Mouse (Mus musculus): ENCODE data around the gene Crnkl1. TPM values are rescaled to one million over a fixed set of nuclear protein-coding genes. Genes with fewer than 3 reads are reported as not detected.

Crnkl1 gene
- total RNA-seq (2015; ENCODE audit: low replicate concordance) (15.1 and 24.5 TPM in 2 replicates), total RNA-seq (2017; ENCODE audit: low replicate concordance) (57.9 and 68.2 TPM in 2 replicates)

GRCm38 (mm10) chr2:145934339-145935231 lies at the start of gene Crnkl1, which contains the start of gene Cfap61:
Gene Crnkl1, minus strand, starts transcription at chr2:145935014.
Gene Cfap61, plus strand, starts transcription at chr2:145934784.
- peak; percentile 98 for ATAC-seq (replicated peaks; ENCODE audit: low FRiP score, poor library complexity, severe bottlenecking)

DNA sequence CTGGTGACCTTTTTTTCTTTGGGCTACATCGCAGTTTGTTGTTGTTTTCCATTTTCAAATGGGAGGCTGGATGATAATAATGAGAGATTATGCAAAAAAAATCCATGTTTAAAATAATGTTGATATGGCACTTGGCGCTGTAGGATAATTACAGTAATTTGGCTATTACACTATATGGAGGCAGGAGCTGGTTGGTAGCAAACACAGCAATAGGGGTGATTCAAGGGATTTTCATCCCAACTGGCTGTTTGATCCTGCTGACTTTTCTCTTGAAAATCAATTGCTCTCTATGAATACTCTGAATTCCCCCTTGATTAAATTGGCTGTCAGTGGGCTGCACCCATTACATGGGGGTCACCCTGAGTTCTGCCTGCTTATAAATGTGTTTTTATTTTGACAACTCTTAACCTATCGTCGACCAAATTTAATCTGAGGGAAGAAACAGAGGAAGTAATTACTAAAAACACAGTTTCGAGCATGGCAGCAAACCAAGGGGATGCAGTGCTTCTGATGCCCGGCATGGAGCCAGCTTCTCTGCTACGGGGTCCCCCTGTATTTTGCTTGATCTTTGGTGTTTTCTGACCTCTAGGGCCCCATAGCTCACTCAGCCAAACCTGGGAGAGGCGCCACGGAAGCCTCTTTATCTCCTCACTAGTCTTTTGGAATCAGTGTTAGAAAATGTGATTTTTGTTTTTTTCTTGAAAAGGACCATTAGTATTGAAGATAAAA lies 47.7 kb upstream of the Crnkl1 start:
- no peak for ATAC-seq (replicated peaks; ENCODE audit: low FRiP score, poor library complexity, severe bottlenecking)

DNA sequence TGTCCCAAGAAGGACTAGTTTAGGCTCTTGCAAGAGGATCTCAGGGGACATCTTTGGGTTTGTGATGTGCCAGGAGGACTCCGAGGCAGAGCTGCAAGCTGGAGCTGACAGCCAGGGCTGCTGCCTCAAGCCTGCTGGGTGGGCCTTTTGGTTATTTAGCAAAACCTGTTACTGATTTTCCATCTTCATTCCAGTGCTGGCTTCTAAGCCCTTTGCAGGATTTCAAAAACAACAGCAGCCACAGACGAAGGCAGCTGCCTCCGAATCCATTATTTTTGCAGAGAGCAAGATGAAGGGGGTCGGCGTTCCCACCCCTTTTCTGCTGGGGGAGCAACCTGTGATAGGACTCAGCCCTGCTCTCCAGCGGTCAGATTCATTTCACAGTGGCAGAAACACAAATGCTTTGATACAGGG lies 46.9 kb upstream of the Crnkl1 start:
- no peak for ATAC-seq (replicated peaks; ENCODE audit: low FRiP score, poor library complexity, severe bottlenecking)

DNA sequence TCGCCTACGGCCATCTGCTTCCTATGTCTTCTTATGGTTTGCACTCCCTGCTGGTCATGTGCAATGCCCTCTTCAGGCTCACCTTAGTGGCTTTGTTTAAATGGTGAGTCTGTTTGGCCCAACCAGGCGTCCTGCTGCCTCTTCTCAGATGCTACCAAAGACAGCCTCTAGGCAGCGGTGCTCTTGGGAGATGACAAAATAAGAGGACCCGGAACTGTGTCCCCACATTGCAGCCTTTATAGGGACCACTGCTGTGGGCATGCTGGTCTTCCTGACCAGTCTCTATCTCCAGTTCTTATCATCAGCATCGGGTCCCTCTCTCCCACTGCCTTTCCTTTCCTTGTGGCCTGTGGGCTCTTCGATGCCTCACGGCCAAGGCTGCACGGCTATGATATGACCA lies 46.1 kb upstream of the Crnkl1 start:
- ATAC-seq (replicated peaks; ENCODE audit: low FRiP score, poor library complexity, severe bottlenecking) = no peak

GRCm38 (mm10) chr2:145979616-145980015 lies 44.8 kb upstream of the Crnkl1 start:
- no peak for ATAC-seq (replicated peaks; ENCODE audit: low FRiP score, poor library complexity, severe bottlenecking)

DNA sequence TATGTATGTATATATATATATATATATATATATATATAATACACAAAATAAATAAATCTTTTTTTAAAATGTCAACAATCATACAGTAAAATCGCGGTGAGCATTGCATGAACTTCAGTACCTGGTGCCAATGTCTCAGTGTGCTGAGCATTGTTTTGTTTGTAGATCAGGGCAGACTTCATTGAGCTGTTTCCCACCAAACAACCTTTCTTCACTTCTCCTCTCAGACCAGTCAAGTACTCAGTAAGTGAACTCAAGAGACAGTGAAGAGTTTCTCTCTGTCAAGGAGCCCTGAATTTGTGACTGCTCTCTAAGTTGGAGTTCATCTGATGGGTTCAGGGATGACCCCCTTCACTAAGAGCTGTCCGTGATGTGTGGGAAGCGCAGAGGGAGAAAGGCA lies 37.8 kb upstream of the Crnkl1 start:
- no peak for ATAC-seq (replicated peaks; ENCODE audit: low FRiP score, poor library complexity, severe bottlenecking)

GRCm38 (mm10) chr2:145971237-145972010 lies 36.6 kb upstream of the Crnkl1 start:
- no peak for ATAC-seq (replicated peaks; ENCODE audit: low FRiP score, poor library complexity, severe bottlenecking)

DNA sequence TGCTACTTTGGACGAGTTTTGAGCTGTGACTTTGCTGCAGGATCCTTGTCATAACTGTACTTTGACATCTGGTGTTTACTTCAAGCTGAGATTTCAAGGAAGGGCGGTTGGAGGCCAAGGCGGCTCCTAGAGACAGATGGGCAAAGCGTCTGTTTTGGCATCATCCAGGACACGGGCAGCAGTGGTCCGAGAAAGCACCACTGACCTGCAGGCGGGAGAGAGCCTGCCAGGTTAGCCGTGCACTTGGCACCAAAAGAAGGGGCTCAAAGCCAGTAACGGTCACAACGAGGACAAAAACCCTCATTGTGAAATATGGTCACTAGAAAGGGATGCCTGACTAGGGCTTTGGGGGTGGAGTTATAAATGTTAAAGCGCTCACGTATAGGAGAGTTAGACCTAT lies 35.9 kb upstream of the Crnkl1 start:
- no peak for ATAC-seq (replicated peaks; ENCODE audit: low FRiP score, poor library complexity, severe bottlenecking)

GRCm38 (mm10) chr2:145961861-145962260 lies 27.0 kb upstream of the Crnkl1 start:
- no peak for ATAC-seq (replicated peaks; ENCODE audit: low FRiP score, poor library complexity, severe bottlenecking)

- no peak for ATAC-seq (replicated peaks; ENCODE audit: low FRiP score, poor library complexity, severe bottlenecking)
Observed at GRCm38 (mm10) chr2:145958551-145958950, 23.7 kb upstream of the Crnkl1 start.

DNA sequence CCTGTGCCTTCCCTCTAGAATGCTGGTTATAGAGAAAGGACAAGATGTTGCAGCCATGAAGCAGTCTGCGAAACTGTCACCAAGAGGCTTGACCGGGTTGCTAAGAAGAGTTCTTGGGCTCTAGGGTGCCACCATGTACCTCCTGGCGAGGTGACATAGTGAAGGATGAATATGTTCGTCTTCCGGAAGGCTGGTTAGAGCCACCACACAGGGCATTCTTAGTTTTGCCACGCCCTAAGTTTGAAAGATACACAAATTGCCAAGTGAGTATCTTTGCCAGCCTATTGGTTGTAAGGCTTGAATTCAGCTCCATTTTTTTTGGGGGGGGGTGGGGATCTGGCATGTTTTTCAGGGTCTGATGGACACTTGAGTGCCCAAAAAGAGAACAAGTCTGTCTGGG lies 23.3 kb upstream of the Crnkl1 start:
- no peak for ATAC-seq (replicated peaks; ENCODE audit: low FRiP score, poor library complexity, severe bottlenecking)

- no peak for ATAC-seq (replicated peaks; ENCODE audit: low FRiP score, poor library complexity, severe bottlenecking)
Observed at GRCm38 (mm10) chr2:145957450-145957849, 22.6 kb upstream of the Crnkl1 start.

- no peak for ATAC-seq (replicated peaks; ENCODE audit: low FRiP score, poor library complexity, severe bottlenecking)
Observed at GRCm38 (mm10) chr2:145956318-145956717, 21.5 kb upstream of the Crnkl1 start.

DNA sequence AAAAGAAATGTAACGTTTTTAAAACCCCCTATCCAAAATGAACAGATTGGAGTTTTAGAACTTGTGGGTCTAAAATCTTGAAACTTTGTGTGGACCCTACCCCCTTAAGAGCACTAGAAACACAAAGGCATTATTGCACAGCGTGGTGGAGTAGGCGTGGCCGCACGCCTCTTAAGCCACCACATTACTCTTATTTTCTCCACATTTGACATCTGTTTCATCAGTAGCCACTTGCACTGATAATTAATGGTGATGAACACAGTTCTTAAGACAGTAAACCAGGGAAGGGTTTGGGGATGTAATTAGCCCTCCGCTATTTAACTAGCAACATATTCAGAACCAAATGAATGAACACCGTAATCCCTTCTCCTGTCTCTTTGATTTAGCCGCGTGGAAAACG lies 21.0 kb upstream of the Crnkl1 start:
- ATAC-seq (replicated peaks; ENCODE audit: low FRiP score, poor library complexity, severe bottlenecking) = no peak

DNA sequence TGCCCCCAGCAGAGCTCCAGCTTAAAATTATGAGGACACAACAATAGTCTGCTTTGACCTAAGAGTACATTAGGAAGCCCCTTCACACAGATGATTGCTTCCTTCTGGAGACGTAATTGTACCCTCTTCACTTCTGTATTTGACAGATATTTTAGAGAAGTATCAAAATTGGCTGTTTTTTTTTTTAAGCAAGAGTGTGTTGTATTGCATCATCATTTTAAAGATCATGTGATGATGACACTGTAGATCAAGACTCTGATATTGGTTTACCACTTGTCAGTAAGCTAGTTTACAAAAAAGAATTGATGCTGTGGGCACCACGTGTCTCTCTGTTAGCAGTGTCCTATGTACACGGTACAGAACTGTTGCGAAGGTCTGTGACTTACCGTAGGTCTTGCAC lies 17.9 kb upstream of the Crnkl1 start:
- ATAC-seq (replicated peaks; ENCODE audit: low FRiP score, poor library complexity, severe bottlenecking) = no peak

GRCm38 (mm10) chr2:145950239-145950638 lies 15.4 kb upstream of the Crnkl1 start:
- ATAC-seq (replicated peaks; ENCODE audit: low FRiP score, poor library complexity, severe bottlenecking) = no peak

DNA sequence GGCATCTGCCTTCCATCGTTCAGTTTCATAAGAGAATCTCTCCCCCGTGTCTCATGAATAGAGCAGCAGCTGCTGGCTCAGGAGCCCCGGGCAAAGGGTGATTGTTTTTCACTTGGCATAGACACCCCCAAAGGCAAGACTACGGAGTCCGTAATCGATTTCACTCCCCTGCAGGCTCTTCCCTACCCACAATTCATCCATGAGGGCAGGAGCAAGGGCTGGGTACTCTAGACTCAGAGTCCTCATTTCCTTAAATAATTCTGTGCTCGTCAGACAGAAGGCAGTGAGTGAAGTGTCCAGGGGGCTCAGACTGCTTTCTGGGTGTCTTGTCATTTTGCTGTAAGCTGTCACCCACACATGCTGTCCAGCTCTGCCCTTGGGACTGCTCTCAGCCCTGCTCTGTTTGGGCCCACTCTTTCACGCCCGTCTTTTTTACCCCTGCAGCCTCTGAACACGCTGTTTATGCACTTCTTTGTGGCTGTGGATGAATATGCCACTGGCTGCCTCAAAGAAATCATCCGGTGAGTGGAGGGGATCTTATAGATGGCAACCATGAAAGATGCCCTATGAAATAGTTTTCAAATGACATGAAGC lies 14.8 kb upstream of the Crnkl1 start:
- no peak for ATAC-seq (replicated peaks; ENCODE audit: low FRiP score, poor library complexity, severe bottlenecking)

DNA sequence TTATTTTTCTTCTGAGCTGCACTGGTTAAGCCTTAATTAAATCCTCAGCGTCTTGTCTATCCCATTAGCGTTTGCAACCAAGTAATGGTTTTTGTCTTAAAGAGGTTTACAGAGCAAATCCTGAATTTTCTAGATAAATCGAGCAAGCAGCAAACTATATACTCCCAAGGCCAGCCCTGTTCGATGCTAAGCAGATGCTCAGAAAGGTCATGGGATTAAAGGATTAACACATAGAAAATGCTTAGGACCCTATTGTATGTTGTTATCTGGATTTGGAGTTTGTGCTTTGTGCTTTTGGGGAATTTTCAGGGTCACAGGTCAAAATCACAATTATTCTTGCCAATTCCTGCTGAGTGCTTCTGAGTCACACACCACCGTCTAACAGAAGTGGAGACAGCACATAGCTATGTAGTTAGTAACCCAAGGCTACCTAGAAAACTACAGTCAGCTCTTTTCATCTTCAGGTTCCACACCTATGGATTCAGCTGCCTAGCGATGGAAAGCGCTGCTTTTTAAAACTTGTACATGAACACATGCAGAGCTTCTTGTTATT lies 13.7 kb upstream of the Crnkl1 start:
- ATAC-seq (replicated peaks; ENCODE audit: low FRiP score, poor library complexity, severe bottlenecking) = no peak

DNA sequence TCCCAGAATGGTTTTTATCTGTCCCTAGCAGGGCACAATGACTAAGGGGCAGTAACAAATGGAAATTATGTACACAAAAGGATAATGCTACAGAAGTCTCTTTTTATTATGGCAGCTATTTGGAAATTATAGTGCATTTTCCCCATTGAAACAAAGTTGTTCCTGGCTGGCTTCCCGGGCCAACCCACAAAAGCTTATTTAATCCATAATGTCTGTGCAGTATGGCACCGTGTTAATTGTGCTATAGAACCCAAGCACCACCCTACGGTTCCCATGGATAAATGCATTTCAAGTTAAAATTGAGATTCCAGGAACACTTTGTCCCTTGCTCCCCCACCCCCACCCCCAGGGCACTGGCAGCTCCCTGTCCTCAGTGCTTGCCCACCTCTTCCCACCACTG lies 9.5 kb upstream of the Crnkl1 start:
- no peak for ATAC-seq (replicated peaks; ENCODE audit: low FRiP score, poor library complexity, severe bottlenecking)

DNA sequence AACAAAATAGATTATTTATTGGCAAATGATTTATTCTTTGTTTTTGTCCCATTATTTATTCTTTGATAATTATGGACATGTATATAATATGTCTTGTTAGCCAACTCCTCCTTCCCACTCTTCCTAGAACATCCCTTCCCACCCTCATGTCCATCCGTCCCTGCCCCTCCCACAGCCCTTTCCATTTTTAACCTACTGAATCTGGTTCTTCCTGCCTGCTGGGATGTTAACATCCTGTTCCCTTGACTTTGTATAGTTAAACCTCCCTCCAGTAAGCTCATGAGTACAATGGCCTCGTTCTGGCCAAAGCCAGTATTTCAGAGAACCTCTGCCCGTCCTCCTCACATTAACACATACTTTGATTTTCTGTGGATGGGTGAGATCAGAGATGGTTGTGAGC lies 6.6 kb upstream of the Crnkl1 start:
- no peak for ATAC-seq (replicated peaks; ENCODE audit: low FRiP score, poor library complexity, severe bottlenecking)

Measured in erythroid progenitor cell, adult 5-6 weeks (primary cell).